Mouse (Mus musculus) brain, embryonic 14.5 days (tissue): Measurements from ENCODE around the gene Pfdn6. TPM values are rescaled to one million over a fixed set of nuclear protein-coding genes. Genes with fewer than 3 reads are reported as not detected.

ENCODE experiments used
- DNase-seq: peaks from one replicate; pipeline ENCODE4 v3.0.0-alpha.2; 2011; ENCODE audit warnings: low read depth
- CTCF ChIP-seq: fragments of 200-500 bp; IDR thresholded peaks from 2 replicates; pipeline ENCODE4 v1.5.1; 2012; ENCODE audit warnings: inconsistent platforms, mild to moderate bottlenecking, moderate library complexity, borderline replicate concordance; ENCODE audit not compliant: insufficient read depth, insufficient read length; ENCODE audit errors: extremely low read depth
- POLR2A ChIP-seq: fragments of 200-500 bp; IDR thresholded peaks from 2 replicates; pipeline ENCODE4 v1.6.1; 2012; ENCODE audit warnings: mild to moderate bottlenecking, inconsistent platforms, borderline replicate concordance; ENCODE audit not compliant: poor library complexity, insufficient read depth, insufficient read length, severe bottlenecking; ENCODE audit errors: extremely low read depth
- polyA plus RNA-seq: library from polyadenylated mRNA; depleted of rRNA; stranded (reverse); fragments of >200 nt; gene quantifications from 2 replicates; pipeline ENCODE4 v1.2.3, GENCODE M21; 2012

Pfdn6 gene
- polyA plus RNA-seq, 1 experiment = 97.5 TPM

GRCm38 (mm10) chr17:33929371-33930279 is 10.5 kb downstream of the Pfdn6 start, which contains the start of gene Rgl2:
Gene Rgl2 (plus strand): TSS chr17:33929543.
- TF ChIP-seq POLR2A = 0 out of 2 replicates have a peak, but pooled peaks have one; percentile 34
- TF ChIP-seq CTCF = peak; percentile 40; the same call in 1 of the 2 replicates
- peak; percentile 98 for DNase-seq

GRCm38 (mm10) chr17:33928251-33928947 is 11.7 kb downstream of the Pfdn6 start:
- TF ChIP-seq CTCF (no peak), POLR2A (no peak)

GRCm38 (mm10) chr17:33926207-33926932 is 13.8 kb downstream of the Pfdn6 start:
- peak; percentile 47; the same call in 1 of the 2 replicates for TF ChIP-seq CTCF
- no peak for TF ChIP-seq POLR2A
- no peak for DNase-seq

More at GRCm38 (mm10) chr17:33928251-33928947, 11.7 kb downstream of the Pfdn6 start:
- DNase-seq = no peak

- no peak for DNase-seq
- TF ChIP-seq CTCF = no peak
Observed at GRCm38 (mm10) chr17:33925406-33926116, 14.6 kb downstream of the Pfdn6 start.

- DNase-seq = no peak
- TF ChIP-seq CTCF (peak; percentile 33; the same call in 1 of the 2 replicates), POLR2A (no peak)
Observed at GRCm38 (mm10) chr17:33924577-33925283, 15.4 kb downstream of the Pfdn6 start.

- TF ChIP-seq CTCF (no peak), POLR2A (no peak)
- no peak for DNase-seq
Observed at GRCm38 (mm10) chr17:33921361-33921760, 18.8 kb downstream of the Pfdn6 start.

GRCm38 (mm10) chr17:33920282-33921097 is 19.7 kb downstream of the Pfdn6 start:
- DNase-seq = peak; percentile 87
- peak; percentile 88 for TF ChIP-seq CTCF
- no peak for TF ChIP-seq POLR2A

- TF ChIP-seq POLR2A (no peak), CTCF (no peak)
- peak; percentile 54 for DNase-seq
Observed at GRCm38 (mm10) chr17:33919351-33920281, 20.5 kb downstream of the Pfdn6 start.

- TF ChIP-seq CTCF (no peak), POLR2A (no peak)
- DNase-seq = no peak
Observed at GRCm38 (mm10) chr17:33918293-33919203, 21.6 kb downstream of the Pfdn6 start.

GRCm38 (mm10) chr17:33917656-33918292 is 22.4 kb downstream of the Pfdn6 start:
- DNase-seq = no peak
- TF ChIP-seq CTCF = no peak
